18 mouse cellular contexts compared by ENCODE assay signal in the genomic region with DNA sequence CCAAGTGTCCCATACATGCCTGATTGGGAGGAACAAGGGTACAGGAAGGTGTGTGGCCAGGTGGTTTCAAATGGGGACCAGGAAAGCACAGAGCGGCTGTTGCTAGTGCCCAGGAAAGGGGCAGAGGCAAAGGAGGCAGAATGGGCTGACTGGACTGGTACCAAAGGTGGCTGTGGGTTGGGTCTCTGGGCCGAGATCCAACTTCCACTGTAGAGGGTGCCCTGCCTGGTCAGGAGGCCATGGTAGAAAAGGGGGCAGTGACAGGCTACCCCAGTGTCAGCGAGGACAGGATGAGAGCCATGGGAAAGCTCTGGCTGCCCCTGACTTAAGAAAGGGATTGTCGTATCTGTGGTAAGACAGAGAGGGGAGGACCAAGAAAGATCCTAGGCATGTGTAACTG. TPM values are rescaled to one million over a fixed set of nuclear protein-coding genes. Genes with fewer than 3 reads are reported as not detected.
"Had no signal": no experiment of that assay in that cellular context is flagged by ENCODE, and none has a peak within 500 bp of the region (broad histone marks: within the 10 kb centered on the region; RNA-seq: fewer than 3 reads in every experiment).

No protein-coding gene starts in this region.

- H3K9me3 ChIP-seq: liver, embryonic 13.5 days; liver, embryonic 15.5 days; lung, embryonic 15.5 days; megakaryocyte, embryonic 14.5 days; neural tube, embryonic 12.5 days; stomach, embryonic 15.5 days had no signal

- H3K27ac ChIP-seq: liver, embryonic 13.5 days; liver, embryonic 15.5 days; lung, embryonic 15.5 days; macrophage; neural tube, embryonic 12.5 days; stomach, embryonic 15.5 days had no signal

- H3K36me3 ChIP-seq: liver, embryonic 13.5 days; liver, embryonic 15.5 days; lung, embryonic 15.5 days; neural tube, embryonic 12.5 days; stomach, embryonic 15.5 days had no signal

- H3K4me2 ChIP-seq: liver, embryonic 11.5 days; liver, embryonic 13.5 days; liver, embryonic 15.5 days; lung, embryonic 15.5 days; midbrain, embryonic 11.5 days; neural tube, embryonic 12.5 days; stomach, embryonic 15.5 days had no signal

- H3K4me3 ChIP-seq: liver, embryonic 13.5 days; liver, embryonic 15.5 days; lung, embryonic 15.5 days; megakaryocyte, embryonic 14.5 days; neural tube, embryonic 12.5 days; stomach, embryonic 15.5 days had no signal

- H3K4me1 ChIP-seq: liver, embryonic 13.5 days; liver, embryonic 15.5 days; megakaryocyte, embryonic 14.5 days; neural tube, embryonic 12.5 days had no signal

- H3K9ac ChIP-seq: liver, embryonic 13.5 days; liver, embryonic 15.5 days; liver, postnatal 0 days; lung, embryonic 15.5 days; neural tube, embryonic 12.5 days; stomach, embryonic 15.5 days had no signal

- ATAC-seq: liver, postnatal 0 days had no signal

- DNase-seq: liver, embryonic 13.5 days; liver, postnatal 0 days; lung, adult 2 months; lung, postnatal 14 days; lung, postnatal 36 days; midbrain, embryonic 14.5 days; right cerebral cortex, postnatal 14 days; thymus, adult 18-20 months; thymus, postnatal 25 days had no signal

- H3K27me3 ChIP-seq: liver, embryonic 13.5 days; liver, embryonic 15.5 days; lung, embryonic 15.5 days; neural tube, embryonic 12.5 days; stomach, embryonic 15.5 days had no signal

RNA-seq across cellular contexts. Expression of gene Irf4, which starts 44.2 kb away (rescaled TPM):
- polyA plus RNA-seq: neural tube, embryonic 14.5 days had no signal
